ENCODE assay signal across 8 mouse cellular contexts in genomic region chr7:64049183-64049965, GRCm38 (mm10).
A peak's percentile ranks its signal among the peaks of the same experiment; 100 is the strongest.
DNase-seq lines count a peak whose midpoint lies in the region; ATAC-seq and TF ChIP-seq lines count a peak whose summit lies in the region.

No protein-coding gene starts in this region.

- ATAC-seq in forebrain, embryonic 13.5 days, result no peak
- peak; percentile 27; the same call in 1 of the 2 replicates for ATAC-seq in intestine, postnatal 0 days
- no peak for ATAC-seq in midbrain, embryonic 13.5 days

- H3K4me2 ChIP-seq in forebrain, embryonic 13.5 days, result peak overlapping the region; percentile 74
- H3K4me2 ChIP-seq in intestine, postnatal 0 days (replicated peaks; ENCODE audit: low read depth), result peak overlapping the region; percentile 75; the same call in 1 of the 2 replicates
- H3K4me2 ChIP-seq in midbrain, embryonic 13.5 days (replicated peaks), result peak overlapping the region; percentile 79

- H3K4me1 ChIP-seq in forebrain, embryonic 13.5 days, result peaks cover 25% of the 10 kb centered on the region
- no peaks in the 10 kb centered on the region for H3K4me1 ChIP-seq in intestine, postnatal 0 days (replicated peaks; ENCODE audit: control insufficient read depth, insufficient read depth, low read length)
- peaks cover 17% of the 10 kb centered on the region for H3K4me1 ChIP-seq in midbrain, embryonic 13.5 days (replicated peaks)

- no peaks in the 10 kb centered on the region for H3K9me3 ChIP-seq in forebrain, embryonic 13.5 days (replicated peaks)
- no peaks in the 10 kb centered on the region for H3K9me3 ChIP-seq in intestine, postnatal 0 days (ENCODE audit: control insufficient read depth)
- H3K9me3 ChIP-seq in midbrain, embryonic 13.5 days, result no peaks in the 10 kb centered on the region

- H3K4me3 ChIP-seq in left cerebral cortex, adult 2 months, result no peak overlapping the region
- H3K4me3 ChIP-seq in forebrain, embryonic 13.5 days, result no peak overlapping the region
- no peak overlapping the region for H3K4me3 ChIP-seq in intestine, postnatal 0 days (ENCODE audit: low read depth, low read length)
- peak overlapping the region; percentile 47 for H3K4me3 ChIP-seq in midbrain, embryonic 13.5 days (replicated peaks)

- peak overlapping the region; percentile 76 for H3K27ac ChIP-seq in left cerebral cortex, adult 2 months
- no peak overlapping the region for H3K27ac ChIP-seq in forebrain, embryonic 13.5 days
- no peak overlapping the region for H3K27ac ChIP-seq in intestine, postnatal 0 days (ENCODE audit: low read depth, low read length)
- H3K27ac ChIP-seq in midbrain, embryonic 13.5 days, result peak overlapping the region; percentile 11; the same call in 1 of the 2 replicates

- H3K9ac ChIP-seq in forebrain, embryonic 13.5 days, result no peak overlapping the region
- H3K9ac ChIP-seq in intestine, postnatal 0 days (ENCODE audit: low read depth, low read length), result no peak overlapping the region
- H3K9ac ChIP-seq in midbrain, embryonic 13.5 days (replicated peaks), result peak overlapping the region; percentile 73

- no peak for DNase-seq in left cerebral cortex, adult 2 months (ENCODE audit: extremely low spot score in 1 of 2, low spot score in 2 of 2)
- no peak for DNase-seq in left cerebral cortex, adult 11 months (ENCODE audit: low spot score)
- DNase-seq in thymus, postnatal 36 days, result peak; percentile 37 to 38
- no peak for DNase-seq in gastrocnemius, postnatal 36 days
- no peak for DNase-seq in cerebellum, adult 9-10 months

- intact Hi-C loops in left cerebral cortex, adult 2 months (cut with DNase I), result loop anchor here (5.0 kb wide), 1 partner anchor 297 kb away; no protein-coding TSS in a partner anchor
- intact Hi-C loops in gastrocnemius, postnatal 36 days (cut with DNase I), result no loop called here

- 77% methylated on average over 11 of the region's 11 CpGs for WGBS in forebrain, embryonic 13.5 days
- 54% methylated on average over 11 of the region's 11 CpGs for WGBS in intestine, postnatal 0 days
- WGBS in midbrain, embryonic 13.5 days, result 75% methylated on average over 11 of the region's 11 CpGs

- no peak for TF ChIP-seq CTCF in left cerebral cortex, adult 2 months (IDR thresholded peaks at IDR 0.05)
- no peak for TF ChIP-seq CTCF in intestine, postnatal 0 days (IDR thresholded peaks at IDR 0.05; ENCODE audit: low read depth)

- no peaks in the 10 kb centered on the region for H3K27me3 ChIP-seq in forebrain, embryonic 13.5 days
- H3K27me3 ChIP-seq in intestine, postnatal 0 days (replicated peaks; ENCODE audit: control insufficient read depth, insufficient read depth, low read length), result no peaks in the 10 kb centered on the region
- H3K27me3 ChIP-seq in midbrain, embryonic 13.5 days, result no peaks in the 10 kb centered on the region

- H3K36me3 ChIP-seq in forebrain, embryonic 13.5 days (ENCODE audit: poor library complexity, severe bottlenecking), result no peaks in the 10 kb centered on the region
- no peaks in the 10 kb centered on the region for H3K36me3 ChIP-seq in intestine, postnatal 0 days (ENCODE audit: control insufficient read depth, insufficient read depth)
- no peaks in the 10 kb centered on the region for H3K36me3 ChIP-seq in midbrain, embryonic 13.5 days

Comparison
In these comparisons a context has a peak if more than half of its experiments do, and no peak if none do; other contexts are left out.
1. DNase-seq: peak in thymus, postnatal 36 days (2 of 2); none in left cerebral cortex, adult 2 months (0 of 2), left cerebral cortex, adult 11 months (single experiment), gastrocnemius, postnatal 36 days (0 of 2) and cerebellum, adult 9-10 months (single experiment).
2. H3K27ac ChIP-seq: peak in left cerebral cortex, adult 2 months (single experiment) and midbrain, embryonic 13.5 days (single experiment); none in forebrain, embryonic 13.5 days (single experiment) and intestine, postnatal 0 days (single experiment).
3. Peak in every context shown above with its lines, with median percentiles within 50 percentile points of each other: H3K4me2 ChIP-seq.